Mouse (Mus musculus): ENCODE results near the gene Foxp1.

DNA sequence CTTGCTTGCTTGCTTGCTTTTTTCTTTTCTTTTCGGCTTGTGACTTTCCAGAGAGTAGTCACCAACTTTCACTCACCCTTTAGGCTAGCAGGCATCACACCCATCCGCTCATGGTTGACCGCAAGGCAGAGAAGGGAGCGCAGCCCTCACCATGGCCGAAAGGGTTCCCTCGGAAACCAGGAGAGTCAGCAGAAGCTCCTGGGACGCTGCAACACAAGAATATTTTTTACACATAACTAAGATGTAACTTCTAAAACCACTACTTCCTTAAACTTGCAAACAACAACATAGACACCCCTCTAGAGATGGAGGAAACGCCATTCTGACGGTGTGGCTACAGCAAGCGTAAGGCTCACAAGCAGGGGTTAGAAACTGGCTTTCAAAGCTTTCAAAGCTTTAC is 87.4 kb downstream of the Foxp1 start:
- no peak for TF ChIP-seq EP300 (IDR thresholded peaks at IDR 0.05; ENCODE audit: low read depth)
- no peak for TF ChIP-seq CTCF (IDR thresholded peaks at IDR 0.05; ENCODE audit: low read depth)
